Mouse (Mus musculus): ENCODE measurements around the gene Gm5150.
"Not testable (repeated sequence)": the region's sequence is repeated elsewhere in the genome, so short reads cannot be mapped to it uniquely, and the experiment has no call there.

Gene Gm5150

DNA sequence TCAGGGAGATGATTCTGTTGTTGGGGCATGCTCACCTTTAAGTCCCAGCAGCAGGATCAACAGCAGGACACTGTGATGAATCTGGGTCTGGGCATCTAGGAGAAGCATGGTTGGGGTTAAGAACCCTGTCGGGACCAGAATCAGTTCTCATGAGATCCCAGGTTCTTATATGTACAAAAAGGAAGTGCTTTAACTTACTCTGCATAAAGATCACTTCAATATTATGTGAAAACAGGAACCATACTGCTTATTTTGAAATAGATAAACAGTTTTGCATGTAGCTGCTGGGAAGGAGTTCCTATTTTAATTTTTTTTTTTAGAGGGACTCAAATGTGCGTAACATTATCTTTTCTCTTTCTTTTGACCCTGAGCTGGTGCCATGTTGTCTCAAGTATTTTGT lies at the start of gene Gm5150:
Gene Gm5150, minus strand, starts transcription at position 223 of the 400 bp plus-strand sequence.
- no peak for DNase-seq

DNA sequence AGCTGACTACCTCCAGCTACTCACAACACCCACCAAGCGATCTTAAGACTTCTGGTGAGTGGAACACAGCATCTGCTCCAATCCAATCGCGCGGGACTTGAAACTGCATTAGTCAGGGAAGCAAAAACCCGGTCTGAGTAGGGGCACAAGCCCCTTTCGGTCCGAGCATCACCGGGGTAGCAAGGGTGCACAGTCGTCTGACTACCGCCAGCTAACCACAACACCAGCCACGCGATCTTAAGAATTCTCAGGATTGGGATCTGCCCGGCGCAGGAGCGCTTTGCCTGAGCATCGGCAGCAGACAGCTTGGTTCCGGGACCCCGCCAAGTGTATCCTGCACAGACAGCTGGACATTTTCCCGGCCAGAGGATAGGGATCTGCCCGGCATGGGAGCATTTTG lies 45.5 kb upstream of the Gm5150 start:
- not testable (repeated sequence) for DNase-seq

DNA sequence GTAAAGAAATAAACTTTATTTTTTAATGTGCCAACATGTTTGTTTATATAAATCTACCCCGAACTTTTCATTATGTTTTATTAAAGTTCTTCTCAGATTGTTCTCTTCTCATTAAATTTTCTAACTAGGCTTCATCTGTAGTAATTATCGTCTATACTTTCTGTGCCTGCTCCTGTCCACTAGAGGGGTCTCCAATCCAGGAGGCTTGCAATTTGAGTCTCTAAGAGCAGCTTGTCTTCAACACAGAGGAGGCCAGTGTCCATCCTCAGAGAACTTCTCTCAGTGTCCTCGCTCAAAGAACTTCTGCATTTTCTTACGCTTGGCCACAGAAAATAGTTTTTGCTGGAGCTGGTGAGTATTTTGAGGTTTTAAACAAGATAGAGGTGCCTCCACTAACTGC lies 41.1 kb upstream of the Gm5150 start:
- no peak for DNase-seq

DNA sequence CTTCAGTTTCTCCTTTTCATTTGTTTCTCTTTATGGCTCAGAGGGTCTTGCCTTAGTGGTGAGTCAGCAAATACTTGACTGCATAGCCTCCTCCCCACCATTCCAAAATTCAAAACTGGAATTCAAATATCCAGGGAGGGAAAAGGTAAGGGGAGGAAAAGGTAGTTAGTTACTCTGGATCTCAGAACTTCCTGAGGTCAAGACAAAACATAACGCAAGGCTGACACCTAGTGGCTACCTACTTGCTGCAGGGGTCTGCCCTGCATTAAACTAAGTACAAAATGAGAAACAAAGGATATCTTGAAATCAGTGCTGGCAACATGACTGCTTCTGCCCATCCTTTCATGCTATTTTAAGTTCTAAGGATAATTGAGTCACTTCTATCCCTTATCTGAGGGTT lies 37.1 kb upstream of the Gm5150 start:
- no peak for DNase-seq

DNA sequence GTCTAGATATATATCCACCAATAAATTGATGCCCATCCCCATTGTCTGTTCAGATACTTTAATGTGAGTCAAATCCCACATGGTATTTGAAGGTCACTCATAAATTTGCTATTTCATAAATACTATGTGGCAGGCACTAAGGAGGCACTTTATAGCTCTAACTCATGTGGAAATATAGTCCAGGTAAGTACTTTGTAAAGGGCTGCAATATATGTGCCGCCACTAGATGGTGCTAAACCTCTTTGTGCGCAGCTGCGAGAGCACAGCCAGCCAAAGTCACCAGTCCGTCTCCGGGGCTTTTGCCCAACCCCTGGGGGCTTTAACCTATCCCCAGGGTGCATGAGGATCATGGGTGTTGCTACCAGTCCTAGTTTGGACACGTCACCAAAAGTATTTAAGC lies 18.8 kb upstream of the Gm5150 start:
- not testable (repeated sequence) for DNase-seq

DNA sequence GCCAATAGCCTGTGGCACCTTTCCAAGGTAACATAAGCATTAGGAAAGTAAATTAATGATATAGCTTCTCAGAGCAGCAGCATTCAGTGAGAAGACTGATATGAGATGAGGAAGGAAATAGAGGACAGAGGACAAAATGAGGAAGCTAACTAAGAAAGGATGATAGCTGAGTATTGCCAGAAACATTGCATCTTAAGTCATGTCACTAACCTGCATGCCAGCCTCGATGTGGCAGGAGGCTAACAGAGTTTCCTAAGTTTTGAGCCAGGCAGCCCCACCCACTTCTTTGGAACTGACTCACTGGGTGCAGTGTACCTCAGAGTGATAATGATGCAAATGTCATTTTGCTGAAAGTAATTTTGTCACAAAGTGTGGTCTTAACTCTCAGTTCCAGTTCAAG lies 16.0 kb upstream of the Gm5150 start:
- DNase-seq = no peak

DNA sequence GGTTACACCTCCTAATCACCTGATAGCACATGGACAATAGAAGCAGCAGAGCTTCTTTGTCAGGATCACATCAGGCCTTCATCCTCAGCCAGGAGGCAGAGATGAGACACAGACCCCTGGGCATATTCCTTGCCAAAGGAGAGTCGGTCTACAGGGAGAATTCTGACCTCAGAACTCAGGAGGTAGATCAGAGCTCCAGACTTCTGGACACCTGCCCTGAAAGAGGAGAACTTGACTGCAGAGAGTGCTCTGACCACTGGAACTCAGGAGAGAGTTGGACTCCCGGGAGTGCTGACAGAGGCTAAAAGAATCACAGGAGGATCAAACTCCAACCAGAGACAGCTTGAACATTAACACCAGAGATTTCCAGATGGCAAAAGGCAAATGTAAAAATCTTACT lies 8.2 kb upstream of the Gm5150 start:
- DNase-seq = not testable (repeated sequence)

DNA sequence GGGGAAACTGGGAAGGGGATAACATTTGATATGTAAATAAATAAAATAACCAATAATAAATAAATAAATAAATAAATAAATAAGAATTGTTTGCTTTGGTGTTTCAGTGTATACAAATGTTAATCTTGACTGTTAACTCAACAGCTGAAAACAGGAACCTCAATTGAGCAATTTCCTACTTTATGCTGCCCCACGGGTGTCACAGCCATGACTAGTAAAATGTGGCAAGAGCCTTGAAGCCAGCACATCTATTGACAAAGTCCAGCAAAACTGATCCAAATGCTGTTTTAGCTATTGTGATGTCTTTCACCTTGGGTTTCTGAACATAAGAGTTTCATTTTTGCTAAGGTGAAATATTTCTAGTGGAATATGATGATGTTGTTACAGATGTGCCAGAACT lies 1.6 kb upstream of the Gm5150 start:
- DNase-seq = no peak

DNA sequence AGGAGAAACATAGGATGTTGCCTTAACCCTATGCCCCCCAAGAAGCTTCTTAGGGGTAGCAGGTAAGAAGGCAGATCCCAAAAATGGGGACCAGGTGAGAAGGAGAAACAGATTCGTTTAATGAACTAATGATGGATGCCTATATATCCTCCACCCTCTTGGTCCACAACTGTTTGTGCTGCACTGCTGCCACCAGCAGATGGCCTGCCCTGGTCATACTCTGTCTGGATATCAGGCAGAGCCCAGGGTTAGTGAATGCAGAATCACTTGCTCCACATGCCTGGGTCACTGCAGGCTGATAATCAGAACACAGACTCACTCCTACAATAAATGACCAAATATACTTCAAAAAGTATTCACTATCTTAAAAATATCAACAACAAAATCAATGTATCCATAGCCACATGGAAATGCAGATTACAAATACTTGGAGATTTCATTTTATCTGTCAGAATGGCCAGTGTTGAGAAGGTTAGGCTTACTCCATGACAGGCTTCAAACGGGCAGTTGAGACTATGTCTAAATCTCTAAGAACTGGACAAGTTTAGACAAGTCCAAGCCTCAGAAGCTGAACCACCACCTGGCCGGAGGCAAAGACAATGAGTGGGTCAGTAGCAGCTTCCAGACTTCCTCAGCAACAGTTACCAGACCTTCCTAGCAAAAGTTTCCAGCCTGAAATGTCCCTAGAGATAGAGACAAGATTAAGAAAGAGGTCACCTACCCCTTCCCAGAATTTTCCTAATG lies 2.2 kb downstream of the Gm5150 start:
- no peak for DNase-seq

DNA sequence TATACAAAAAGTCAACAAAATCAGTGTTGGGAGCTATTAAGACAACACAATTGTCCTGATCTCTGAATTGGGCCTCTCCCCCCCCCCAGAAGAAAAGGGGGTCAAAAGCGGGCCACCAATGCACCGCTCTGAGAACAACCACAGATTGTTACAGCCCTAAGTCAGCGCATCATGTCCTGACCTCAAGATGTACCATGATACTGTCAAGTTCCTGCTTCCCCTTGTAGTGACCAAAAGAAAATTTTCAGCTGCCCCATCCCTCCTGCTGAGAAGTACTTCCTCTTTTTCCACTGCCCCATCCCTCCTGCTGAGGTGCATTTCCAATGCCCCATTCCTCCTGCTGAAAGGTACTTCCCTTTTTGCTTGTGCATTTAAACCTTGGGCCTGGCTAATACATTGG lies 6.8 kb downstream of the Gm5150 start:
- not testable (repeated sequence) for DNase-seq

DNA sequence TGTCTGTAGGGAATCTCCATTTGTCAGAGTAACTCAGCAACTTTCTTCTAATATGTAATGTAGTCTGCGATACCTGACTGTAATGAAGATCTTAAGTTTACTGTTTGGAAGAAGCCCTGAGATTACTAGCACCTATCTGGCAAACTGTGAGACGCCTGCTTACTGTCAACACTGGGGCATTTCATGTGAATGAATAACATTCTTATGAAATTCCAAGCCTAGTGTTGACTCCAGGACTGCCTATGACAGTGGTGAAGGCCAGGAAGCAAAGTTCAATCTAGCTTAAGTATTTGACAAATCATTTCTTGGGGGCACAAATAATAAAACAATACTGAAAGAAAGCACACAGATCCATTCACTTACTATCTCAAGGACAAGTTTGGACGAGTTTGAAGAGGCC lies 24.0 kb downstream of the Gm5150 start:
- DNase-seq = no peak

DNA sequence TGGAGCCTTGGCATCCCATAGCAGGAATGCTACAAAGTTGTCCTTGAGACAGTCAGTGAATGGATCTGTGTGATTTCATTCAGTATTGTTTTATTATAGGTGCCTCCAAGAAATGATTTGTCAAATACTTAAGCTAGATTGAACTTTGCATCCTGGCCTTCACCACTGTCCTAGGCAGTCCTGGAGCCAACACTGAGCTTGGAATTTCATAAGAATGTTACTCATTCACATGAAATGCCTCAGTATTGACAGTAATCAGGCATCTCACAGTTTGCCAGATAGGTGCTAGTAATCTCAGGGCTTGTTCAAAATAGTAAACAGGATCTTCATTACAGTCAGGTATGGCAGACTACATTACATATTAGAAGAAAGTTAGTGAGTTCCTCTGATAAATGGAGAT lies 49.3 kb downstream of the Gm5150 start:
- no peak for DNase-seq

Data from thymus, adult 18-20 months (tissue).